Mouse (Mus musculus) kidney, embryonic 14.5 days (tissue): ENCODE results near the gene Spata13. TPM values are rescaled to one million over a fixed set of nuclear protein-coding genes. Genes with fewer than 3 reads are reported as not detected.

Experiments
- ATAC-seq: fragments of 200-750 bp; cut with Nextera tagmentation; 2 replicates; pipeline ENCODE4 v1.8.0; 2017; ENCODE audit warnings: moderate number of reproducible peaks, mild to moderate bottlenecking, moderate TSS enrichment, moderate library complexity; ENCODE audit not compliant: low FRiP score, low TSS enrichment
- H3K27ac ChIP-seq: fragments of 300-500 bp; sonication (generic); 2 replicates; pipeline ENCODE4 v1.5.1; 2014; ENCODE audit warnings: low read depth, mild to moderate bottlenecking, low read length, moderate library complexity, mixed read lengths
- H3K27me3 ChIP-seq: fragments of 300-500 bp; sonication (generic); 2 replicates; pipeline ENCODE4 v1.6.1; 2014; ENCODE audit warnings: mild to moderate bottlenecking, low read length; ENCODE audit not compliant: control insufficient read depth, insufficient read depth
- H3K36me3 ChIP-seq: fragments of 300-500 bp; sonication (generic); 2 replicates; pipeline ENCODE4 v1.6.1; 2014; ENCODE audit warnings: low read length, mixed read lengths; ENCODE audit not compliant: control insufficient read depth, insufficient read depth
- H3K4me1 ChIP-seq: fragments of 300-500 bp; sonication (generic); 2 replicates; pipeline ENCODE4 v1.6.1; 2014; ENCODE audit warnings: low read length, mixed read lengths; ENCODE audit not compliant: control insufficient read depth, insufficient read depth
- H3K4me2 ChIP-seq: fragments of 300-500 bp; sonication (generic); replicated peaks from 2 replicates; pipeline ENCODE4 v1.6.1; 2014; ENCODE audit warnings: low read depth, mild to moderate bottlenecking, low read length
- H3K4me3 ChIP-seq: fragments of 300-500 bp; sonication (generic); 2 replicates; pipeline ENCODE4 v1.5.1; 2014; ENCODE audit warnings: mild to moderate bottlenecking, low read length
- H3K9ac ChIP-seq: fragments of 300-500 bp; sonication (generic); 2 replicates; pipeline ENCODE4 v1.6.1; 2014; ENCODE audit warnings: low read depth, mild to moderate bottlenecking, low read length, moderate library complexity
- H3K9me3 ChIP-seq: fragments of 300-500 bp; sonication (generic); 2 replicates; pipeline ENCODE4 v1.6.1; 2016; ENCODE audit warnings: low read length; ENCODE audit not compliant: control insufficient read depth
- WGBS: fragments of 180-500 bp; shearing (Covaris S2); extraction: QIAGEN DNeasy Blood & Tissue Kit; methylation state at CpG from one replicate; pipeline ENCODE4 v1.1.7; 2014; 5-methylcytosine and 5-hydroxymethylcytosine counted together
- polyA plus RNA-seq: library from polyadenylated mRNA; unstranded; fragments of >200 nt; fragmentation: Nextera tagmentation; extraction: Ambion mirVana; gene quantifications from 2 replicates; pipeline ENCODE4 v1.2.1, GENCODE M21; 2014

The Spata13 gene
- polyA plus RNA-seq, 1 experiment from 2014 or later = 65.7 TPM

GRCm38 (mm10) chr14:60704961-60705360 is 71.2 kb downstream of the Spata13 start:
- WGBS = 27% methylated on average over 3 of the region's 3 CpGs
- no peak overlapping the region for H3K4me3 ChIP-seq
- no peak overlapping the region for H3K9ac ChIP-seq
- H3K4me1 ChIP-seq = peaks cover 18% of the 10 kb centered on the region; the same call in 1 of the 2 replicates
- H3K36me3 ChIP-seq = peaks cover 4% of the 10 kb centered on the region; the same call in 1 of the 2 replicates
- no peak overlapping the region for H3K4me2 ChIP-seq
- H3K27me3 ChIP-seq = no peaks in the 10 kb centered on the region
- H3K9me3 ChIP-seq = no peaks in the 10 kb centered on the region
- no peak overlapping the region; the same call in 1 of the 2 replicates for H3K27ac ChIP-seq
- 0 out of 2 replicates have a peak, but pooled peaks have one; percentile 42 for ATAC-seq

DNA sequence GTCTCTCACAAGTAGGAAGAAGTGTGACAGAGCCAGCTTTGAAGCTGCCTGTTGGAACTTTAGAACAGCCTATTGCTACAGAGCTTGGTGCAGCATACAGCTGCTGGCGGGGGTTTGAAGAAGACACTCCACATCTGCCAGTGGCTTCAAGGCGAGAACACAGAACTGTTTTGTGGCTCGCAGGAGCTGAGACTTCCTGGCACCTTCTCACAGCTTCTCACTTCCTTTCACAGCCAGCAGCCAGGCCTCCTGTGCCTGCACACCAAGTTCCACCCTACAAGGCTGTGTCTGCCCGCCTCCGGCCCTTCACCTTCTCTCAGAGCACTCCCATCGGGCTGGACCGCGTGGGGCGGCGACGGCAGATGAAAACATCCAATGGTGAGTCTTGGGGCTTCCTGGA is 75.4 kb downstream of the Spata13 start:
- Histone ChIP-seq H3K4me2 (no peak overlapping the region), H3K36me3 (peaks cover 9% of the 10 kb centered on the region), H3K4me3 (no peak overlapping the region), H3K9me3 (no peaks in the 10 kb centered on the region), H3K9ac (no peak overlapping the region), H3K4me1 (peaks cover 6% of the 10 kb centered on the region; the same call in 1 of the 2 replicates), H3K27ac (no peak overlapping the region), H3K27me3 (no peaks in the 10 kb centered on the region)
- ATAC-seq = no peak
- 65% methylated on average over 11 of the region's 11 CpGs for WGBS

- Histone ChIP-seq H3K9me3 (no peaks in the 10 kb centered on the region), H3K27me3 (no peaks in the 10 kb centered on the region), H3K4me3 (no peak overlapping the region), H3K36me3 (peaks cover 9% of the 10 kb centered on the region), H3K4me1 (peaks cover 6% of the 10 kb centered on the region; the same call in 1 of the 2 replicates), H3K4me2 (no peak overlapping the region), H3K9ac (no peak overlapping the region), H3K27ac (no peak overlapping the region)
- no peak for ATAC-seq
- 92% methylated on average over 8 of the region's 8 CpGs for WGBS
These were observed 75.9 kb downstream of the Spata13 start for GRCm38 (mm10) chr14:60709749-60710148.

DNA sequence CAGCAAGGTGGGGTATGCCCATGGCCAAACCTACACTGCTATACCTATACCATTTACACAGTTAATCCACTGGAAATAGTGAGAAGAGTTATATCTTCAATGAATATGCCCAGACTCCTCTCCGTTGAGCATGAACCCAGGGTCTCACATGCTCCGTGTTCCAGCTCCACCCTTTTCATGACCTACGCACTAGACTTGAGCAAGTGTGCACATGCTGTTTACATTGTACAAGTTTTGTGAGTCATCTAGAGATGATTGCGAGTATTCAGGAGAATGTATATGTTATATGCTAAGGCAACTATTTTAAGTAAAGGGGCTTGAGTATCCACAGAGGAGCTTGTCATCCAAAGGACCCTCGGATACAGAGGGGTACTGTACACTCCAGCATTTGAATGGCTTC is 77.4 kb downstream of the Spata13 start:
- peaks cover 13% of the 10 kb centered on the region for H3K36me3 ChIP-seq
- no peak for ATAC-seq
- no peaks in the 10 kb centered on the region; the same call in 1 of the 2 replicates for H3K4me1 ChIP-seq
- H3K9me3 ChIP-seq = no peaks in the 10 kb centered on the region
- H3K4me3 ChIP-seq = no peak overlapping the region
- no peak overlapping the region for H3K27ac ChIP-seq
- no peak overlapping the region for H3K9ac ChIP-seq
- no peaks in the 10 kb centered on the region for H3K27me3 ChIP-seq
- WGBS = 87% methylated on average over 5 of the region's 5 CpGs
- no peak overlapping the region for H3K4me2 ChIP-seq

DNA sequence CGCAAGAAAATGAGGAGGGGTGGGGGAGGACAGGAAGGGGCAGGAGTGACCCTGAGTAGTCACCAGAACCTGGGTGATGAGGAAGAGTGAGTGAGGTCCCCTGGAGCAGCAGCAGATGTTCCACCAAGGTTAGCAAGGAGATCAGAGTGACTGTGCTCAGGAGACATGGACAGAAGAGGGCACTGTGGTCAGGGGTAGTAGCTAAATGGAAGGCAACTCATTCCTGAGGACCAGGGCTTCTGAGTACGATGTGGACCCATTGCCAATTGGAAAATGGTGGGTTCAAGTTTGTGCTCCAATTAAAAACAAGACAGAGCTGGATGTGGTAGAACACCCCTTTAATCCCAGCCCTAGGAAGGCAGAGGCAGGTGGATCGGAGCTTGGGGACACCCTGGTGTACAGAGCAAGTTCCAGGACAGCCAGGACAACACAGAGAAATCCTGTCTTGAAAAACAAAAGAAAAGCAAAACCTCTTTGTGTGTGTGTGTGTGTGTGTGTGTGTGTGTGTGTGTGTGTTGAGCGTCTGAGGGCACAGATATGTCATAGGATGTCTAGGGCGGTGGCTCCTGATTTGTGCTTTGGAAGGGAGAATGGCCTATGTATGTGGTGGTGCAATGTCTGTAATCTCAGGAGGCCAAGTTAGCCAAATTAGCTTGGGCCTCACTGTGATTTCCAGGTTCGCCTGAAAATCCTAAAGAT is 77.9 kb downstream of the Spata13 start:
- H3K27me3 ChIP-seq = no peaks in the 10 kb centered on the region
- H3K9ac ChIP-seq = no peak overlapping the region
- H3K4me1 ChIP-seq = no peaks in the 10 kb centered on the region; the same call in 1 of the 2 replicates
- no peak overlapping the region for H3K4me2 ChIP-seq
- WGBS = 83% methylated on average over 6 of the region's 6 CpGs
- H3K27ac ChIP-seq = no peak overlapping the region
- no peak for ATAC-seq
- no peak overlapping the region for H3K4me3 ChIP-seq
- peaks cover 13% of the 10 kb centered on the region for H3K36me3 ChIP-seq
- H3K9me3 ChIP-seq = no peaks in the 10 kb centered on the region

DNA sequence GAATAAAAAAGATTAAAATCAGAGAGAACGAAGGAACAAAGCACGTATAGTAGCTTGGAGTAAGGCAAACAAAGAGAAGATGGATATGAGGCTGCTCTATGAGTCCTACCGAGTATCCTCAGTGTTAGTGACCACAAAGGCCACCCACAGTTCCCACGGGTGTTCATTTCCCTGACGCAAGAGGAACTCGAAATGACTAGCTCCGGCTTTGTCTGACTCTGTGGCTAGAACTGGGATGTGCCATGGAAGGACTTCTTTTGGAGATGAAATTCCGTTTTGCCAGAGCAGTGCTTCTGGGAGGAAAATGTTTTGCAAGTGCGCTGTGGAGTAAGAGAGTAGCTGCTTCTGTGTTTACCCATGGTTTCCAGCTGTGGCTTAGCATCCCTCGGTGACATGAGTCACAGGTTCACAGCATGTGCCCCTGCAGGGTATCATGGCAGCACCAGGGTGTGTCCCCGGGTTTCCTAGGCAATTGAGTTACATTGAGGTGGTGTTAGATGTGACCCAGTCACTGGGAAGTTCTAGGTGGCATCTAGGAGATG is 78.6 kb downstream of the Spata13 start:
- Histone ChIP-seq H3K9ac (no peak overlapping the region), H3K27ac (no peak overlapping the region), H3K27me3 (no peaks in the 10 kb centered on the region), H3K36me3 (peaks cover 9% of the 10 kb centered on the region), H3K4me3 (no peak overlapping the region), H3K9me3 (no peaks in the 10 kb centered on the region), H3K4me1 (no peaks in the 10 kb centered on the region), H3K4me2 (no peak overlapping the region)
- WGBS = 84% methylated on average over 11 of the region's 11 CpGs
- ATAC-seq = no peak

DNA sequence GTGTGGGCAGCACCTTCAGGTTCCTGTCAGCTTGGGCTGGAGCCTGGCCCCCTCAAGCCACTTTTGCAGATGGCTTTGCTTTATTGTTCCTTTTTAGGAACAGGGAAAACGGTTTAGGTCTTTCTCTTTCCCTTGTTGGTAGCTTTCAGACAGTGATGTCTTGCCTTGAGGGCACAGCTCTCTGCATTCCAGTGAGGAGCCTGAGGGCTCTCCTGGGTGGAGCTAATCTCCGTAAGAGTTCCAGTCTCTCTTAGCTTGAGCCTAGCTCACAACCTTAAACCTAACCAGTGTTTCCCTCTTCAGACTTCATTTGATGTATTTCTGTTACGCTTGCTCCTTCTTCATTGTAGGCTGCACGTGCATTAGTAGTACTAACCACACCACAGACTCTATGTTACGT is 81.9 kb downstream of the Spata13 start:
- H3K4me2 ChIP-seq = no peak overlapping the region
- no peaks in the 10 kb centered on the region for H3K4me1 ChIP-seq
- H3K4me3 ChIP-seq = no peak overlapping the region
- H3K36me3 ChIP-seq = peaks cover 7% of the 10 kb centered on the region
- H3K9me3 ChIP-seq = no peaks in the 10 kb centered on the region
- H3K27ac ChIP-seq = no peak overlapping the region
- ATAC-seq = no peak
- H3K27me3 ChIP-seq = no peaks in the 10 kb centered on the region
- 82% methylated on average over 5 of the region's 5 CpGs for WGBS
- no peak overlapping the region for H3K9ac ChIP-seq

- no peak overlapping the region for H3K27ac ChIP-seq
- H3K4me1 ChIP-seq = peaks cover 3% of the 10 kb centered on the region; the same call in 1 of the 2 replicates
- no peak overlapping the region for H3K9ac ChIP-seq
- no peak overlapping the region for H3K4me3 ChIP-seq
- H3K27me3 ChIP-seq = no peaks in the 10 kb centered on the region
- no peaks in the 10 kb centered on the region for H3K9me3 ChIP-seq
- 72% methylated on average over 8 of the region's 8 CpGs for WGBS
- no peaks in the 10 kb centered on the region for H3K36me3 ChIP-seq
- H3K4me2 ChIP-seq = no peak overlapping the region
- ATAC-seq = no peak
These were observed 87.5 kb downstream of the Spata13 start for GRCm38 (mm10) chr14:60721304-60721703.

DNA sequence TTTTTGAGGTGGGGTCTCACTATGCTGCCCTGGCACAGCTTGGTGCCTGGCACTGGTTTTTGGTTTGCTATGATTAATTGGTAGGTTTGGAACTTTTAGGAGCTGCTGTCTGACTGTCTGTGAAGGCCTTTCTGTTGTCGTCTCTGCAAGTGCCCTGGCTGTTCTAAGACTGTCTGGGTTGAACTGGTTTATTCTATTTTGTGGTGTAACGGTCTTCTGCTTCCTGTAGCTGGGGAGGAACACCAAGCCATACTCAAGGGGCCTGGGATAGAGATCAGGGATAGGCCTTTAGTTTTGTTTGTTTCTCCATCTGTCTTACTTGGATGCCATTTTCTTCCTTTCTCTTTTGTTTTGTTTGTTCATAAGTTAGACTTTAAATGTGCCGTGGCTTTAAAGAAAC is 88.1 kb downstream of the Spata13 start:
- H3K27ac ChIP-seq = no peak overlapping the region
- no peaks in the 10 kb centered on the region for H3K27me3 ChIP-seq
- H3K4me3 ChIP-seq = no peak overlapping the region
- no peak for ATAC-seq
- no peak overlapping the region for H3K9ac ChIP-seq
- WGBS = 45% methylated on average over 3 of the region's 3 CpGs
- peaks cover 3% of the 10 kb centered on the region; the same call in 1 of the 2 replicates for H3K4me1 ChIP-seq
- no peaks in the 10 kb centered on the region for H3K36me3 ChIP-seq
- H3K9me3 ChIP-seq = no peaks in the 10 kb centered on the region
- H3K4me2 ChIP-seq = no peak overlapping the region
